Mouse (Mus musculus): Measurements from ENCODE around the gene Fbln5. TPM values are rescaled to one million over a fixed set of nuclear protein-coding genes. Genes with fewer than 3 reads are reported as not detected.

The Fbln5 gene
- polyA plus RNA-seq, 1 experiment from 2014 or later = 66.9 TPM

DNA sequence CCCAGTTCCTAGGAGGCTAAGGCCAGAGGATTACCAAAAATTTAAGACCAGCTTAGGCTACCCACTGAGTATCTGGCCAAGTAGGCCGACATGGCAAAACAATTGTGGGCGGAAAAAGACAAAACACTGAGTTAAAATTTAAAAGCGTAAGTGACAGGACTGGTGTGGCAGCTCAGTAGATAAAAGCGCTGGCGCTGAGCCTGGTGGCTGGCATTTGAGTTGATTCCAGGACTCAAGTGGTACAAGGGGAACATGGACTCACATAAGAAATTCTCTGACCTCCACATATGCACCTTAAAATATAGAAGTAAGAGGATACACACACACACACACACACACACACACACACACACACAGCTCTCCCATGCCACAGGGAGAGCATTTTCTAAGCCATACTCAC lies 42.5 kb downstream of the Fbln5 start:
- H3K4me1 ChIP-seq (ENCODE audit: control insufficient read depth, insufficient read depth, low read length) = 0 out of 2 replicates have a peak, but pooled peaks cover 5% of the 10 kb centered on the region
- WGBS = 70% methylated on average over 5 of the region's 5 CpGs
- no peaks in the 10 kb centered on the region for H3K9me3 ChIP-seq (replicated peaks; ENCODE audit: control insufficient read depth, low read length)
- H3K27ac ChIP-seq (ENCODE audit: low read length) = no peak overlapping the region; the same call in 1 of the 2 replicates
- H3K9ac ChIP-seq (ENCODE audit: low read length) = no peak overlapping the region
- H3K4me2 ChIP-seq (ENCODE audit: low read depth, low read length) = no peak overlapping the region
- no peaks in the 10 kb centered on the region for H3K27me3 ChIP-seq (ENCODE audit: control insufficient read depth, insufficient read depth, low read length)
- no peaks in the 10 kb centered on the region for H3K36me3 ChIP-seq (ENCODE audit: control insufficient read depth, insufficient read depth, low read length)
- no peak overlapping the region for H3K4me3 ChIP-seq (replicated peaks; ENCODE audit: low read length)
- ATAC-seq (ENCODE audit: insufficient read depth, low FRiP score) = no peak

DNA sequence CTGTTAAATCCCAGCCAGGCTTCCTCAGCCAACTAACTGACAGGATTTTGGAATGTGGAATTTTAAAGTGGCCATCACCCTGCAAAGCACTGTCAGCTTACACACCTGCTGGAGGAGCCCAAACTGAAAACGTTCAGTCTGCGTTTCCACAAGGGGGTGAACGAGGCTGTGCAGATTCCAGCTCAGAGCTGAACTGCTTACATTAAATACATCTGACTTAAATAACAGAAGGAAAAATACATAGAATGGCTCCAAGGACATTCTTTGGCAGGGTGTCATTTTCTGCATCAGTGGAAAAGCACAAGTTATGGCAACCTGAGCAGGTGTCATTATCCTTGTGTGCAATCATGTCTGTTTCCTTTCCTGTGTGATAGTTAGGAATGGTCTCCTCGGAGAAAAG lies 44.7 kb downstream of the Fbln5 start:
- 46% methylated on average over 4 of the region's 4 CpGs for WGBS
- Histone ChIP-seq H3K36me3 (ENCODE audit: control insufficient read depth, insufficient read depth, low read length) (no peaks in the 10 kb centered on the region), H3K9me3 (replicated peaks; ENCODE audit: control insufficient read depth, low read length) (no peaks in the 10 kb centered on the region), H3K4me2 (ENCODE audit: low read depth, low read length) (no peak overlapping the region), H3K27me3 (ENCODE audit: control insufficient read depth, insufficient read depth, low read length) (no peaks in the 10 kb centered on the region), H3K27ac (ENCODE audit: low read length) (no peak overlapping the region), H3K4me1 (ENCODE audit: control insufficient read depth, insufficient read depth, low read length) (0 out of 2 replicates have a peak, but pooled peaks cover 5% of the 10 kb centered on the region), H3K4me3 (replicated peaks; ENCODE audit: low read length) (no peak overlapping the region), H3K9ac (ENCODE audit: low read length) (no peak overlapping the region)
- no peak for ATAC-seq (ENCODE audit: insufficient read depth, low FRiP score)

DNA sequence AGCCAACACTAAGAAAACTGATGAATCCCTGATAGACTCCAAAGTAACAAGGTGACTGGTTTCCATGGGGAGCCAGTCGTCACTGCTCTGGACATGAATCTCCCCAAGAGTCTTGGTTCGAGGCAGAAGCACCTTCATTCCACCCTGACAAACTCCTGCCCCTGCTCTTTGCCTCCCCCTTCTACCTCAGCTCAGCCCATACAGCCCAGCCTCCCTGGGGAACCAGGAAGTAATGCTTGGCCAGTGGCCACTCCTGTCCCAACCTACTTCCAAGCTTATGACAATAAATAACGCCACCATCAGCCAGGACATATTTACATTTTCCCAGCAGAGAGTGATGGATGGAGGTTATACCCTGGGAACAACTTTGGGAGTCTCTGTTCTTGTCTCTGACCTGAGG lies 45.9 kb downstream of the Fbln5 start:
- Histone ChIP-seq H3K4me3 (replicated peaks; ENCODE audit: low read length) (no peak overlapping the region), H3K27ac (ENCODE audit: low read length) (no peak overlapping the region), H3K9ac (ENCODE audit: low read length) (no peak overlapping the region), H3K4me1 (ENCODE audit: control insufficient read depth, insufficient read depth, low read length) (0 out of 2 replicates have a peak, but pooled peaks cover 5% of the 10 kb centered on the region), H3K36me3 (ENCODE audit: control insufficient read depth, insufficient read depth, low read length) (no peaks in the 10 kb centered on the region), H3K27me3 (ENCODE audit: control insufficient read depth, insufficient read depth, low read length) (no peaks in the 10 kb centered on the region), H3K4me2 (ENCODE audit: low read depth, low read length) (no peak overlapping the region), H3K9me3 (replicated peaks; ENCODE audit: control insufficient read depth, low read length) (no peaks in the 10 kb centered on the region)
- 21% methylated on average over 3 of the region's 3 CpGs for WGBS
- ATAC-seq (ENCODE audit: insufficient read depth, low FRiP score) = peak; percentile 48; the same call in 1 of the 2 replicates

DNA sequence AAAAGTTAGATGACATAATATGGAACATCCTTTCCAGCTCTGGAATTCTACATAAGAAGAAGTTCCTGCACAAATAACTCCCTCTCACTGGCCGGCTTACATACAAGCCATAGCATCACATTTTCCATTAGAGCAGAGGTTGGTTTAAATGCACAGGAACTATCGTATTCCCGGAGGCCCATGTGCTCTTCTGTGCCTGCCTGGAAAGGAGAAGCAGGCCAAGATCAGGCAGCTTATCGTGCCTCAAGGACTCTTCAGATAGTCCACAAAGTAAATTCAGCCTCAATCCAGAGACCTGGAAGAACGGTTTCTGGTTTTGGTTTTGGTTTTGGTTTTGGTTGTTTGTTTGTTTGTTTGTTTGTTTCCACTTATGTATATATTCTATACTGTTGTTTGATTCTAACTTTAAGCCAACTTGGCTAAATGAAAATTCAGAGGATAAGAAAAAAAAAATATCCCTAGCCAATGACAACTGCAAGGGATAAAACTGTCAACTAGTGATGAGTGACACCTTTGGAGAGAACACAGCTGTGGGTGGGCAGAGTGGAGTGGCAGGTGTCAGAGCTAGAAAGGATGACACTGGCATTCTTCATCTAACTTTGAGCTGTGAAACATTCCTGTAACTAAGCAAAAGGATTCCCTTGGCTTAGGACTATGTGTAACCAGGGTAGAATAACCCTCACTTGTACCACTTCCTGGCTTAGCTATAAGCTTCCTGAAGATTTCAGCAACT lies 48.4 kb downstream of the Fbln5 start:
- Histone ChIP-seq H3K4me3 (replicated peaks; ENCODE audit: low read length) (no peak overlapping the region), H3K9me3 (replicated peaks; ENCODE audit: control insufficient read depth, low read length) (no peaks in the 10 kb centered on the region), H3K36me3 (ENCODE audit: control insufficient read depth, insufficient read depth, low read length) (no peaks in the 10 kb centered on the region), H3K27ac (ENCODE audit: low read length) (no peak overlapping the region), H3K27me3 (ENCODE audit: control insufficient read depth, insufficient read depth, low read length) (no peaks in the 10 kb centered on the region), H3K4me1 (ENCODE audit: control insufficient read depth, insufficient read depth, low read length) (0 out of 2 replicates have a peak, but pooled peaks cover 10% of the 10 kb centered on the region), H3K9ac (ENCODE audit: low read length) (no peak overlapping the region), H3K4me2 (ENCODE audit: low read depth, low read length) (no peak overlapping the region)
- WGBS = 86% methylated on average over 5 of the region's 5 CpGs
- no peak for ATAC-seq (ENCODE audit: insufficient read depth, low FRiP score)

DNA sequence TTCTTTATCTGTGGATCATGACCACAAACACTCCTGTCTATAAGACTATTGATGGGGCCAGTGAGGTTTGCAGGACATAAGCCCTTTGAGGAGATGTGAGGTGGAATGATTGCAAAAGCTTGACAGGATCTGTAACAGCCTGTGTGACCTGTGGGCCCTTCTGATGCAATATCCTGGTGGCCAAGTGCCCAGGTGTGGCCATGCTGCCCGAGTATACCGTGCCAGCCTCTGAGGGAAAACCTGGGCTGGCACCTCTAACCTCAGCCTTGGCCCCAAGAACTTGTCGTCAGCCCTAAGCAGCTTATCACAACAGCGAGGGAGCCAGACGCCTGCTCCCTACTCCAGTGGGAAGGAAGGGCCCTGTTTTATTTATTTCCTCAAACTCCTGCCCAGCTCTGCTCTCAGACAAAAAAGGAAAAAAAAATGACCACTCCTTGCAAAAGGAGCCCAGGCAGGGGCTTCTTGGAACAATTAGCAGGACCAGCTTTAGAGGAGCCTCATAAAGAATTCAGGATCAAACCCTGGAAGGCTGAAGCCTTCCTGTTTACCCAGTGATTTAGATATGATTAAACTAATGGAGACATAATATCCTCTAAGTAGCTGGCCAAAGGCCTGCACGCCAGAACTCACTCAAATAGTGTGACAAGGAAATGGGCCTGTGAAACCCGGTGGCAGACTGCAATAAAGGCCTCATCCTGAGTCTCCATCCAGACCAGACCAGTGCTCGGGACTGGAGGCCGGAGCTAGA lies 51.4 kb downstream of the Fbln5 start:
- no peaks in the 10 kb centered on the region for H3K9me3 ChIP-seq (replicated peaks; ENCODE audit: control insufficient read depth, low read length)
- H3K4me1 ChIP-seq (ENCODE audit: control insufficient read depth, insufficient read depth, low read length) = 0 out of 2 replicates have a peak, but pooled peaks cover 6% of the 10 kb centered on the region
- peak; percentile 71 for ATAC-seq (ENCODE audit: insufficient read depth, low FRiP score)
- H3K4me2 ChIP-seq (ENCODE audit: low read depth, low read length) = no peak overlapping the region
- 37% methylated on average over 9 of the region's 9 CpGs for WGBS
- H3K27me3 ChIP-seq (ENCODE audit: control insufficient read depth, insufficient read depth, low read length) = no peaks in the 10 kb centered on the region
- H3K4me3 ChIP-seq (replicated peaks; ENCODE audit: low read length) = no peak overlapping the region
- H3K36me3 ChIP-seq (ENCODE audit: control insufficient read depth, insufficient read depth, low read length) = no peaks in the 10 kb centered on the region
- H3K27ac ChIP-seq (ENCODE audit: low read length) = peak overlapping the region; percentile 72
- 0 out of 2 replicates have a peak overlapping the region, but pooled peaks have one; percentile 12 for H3K9ac ChIP-seq (ENCODE audit: low read length)

DNA sequence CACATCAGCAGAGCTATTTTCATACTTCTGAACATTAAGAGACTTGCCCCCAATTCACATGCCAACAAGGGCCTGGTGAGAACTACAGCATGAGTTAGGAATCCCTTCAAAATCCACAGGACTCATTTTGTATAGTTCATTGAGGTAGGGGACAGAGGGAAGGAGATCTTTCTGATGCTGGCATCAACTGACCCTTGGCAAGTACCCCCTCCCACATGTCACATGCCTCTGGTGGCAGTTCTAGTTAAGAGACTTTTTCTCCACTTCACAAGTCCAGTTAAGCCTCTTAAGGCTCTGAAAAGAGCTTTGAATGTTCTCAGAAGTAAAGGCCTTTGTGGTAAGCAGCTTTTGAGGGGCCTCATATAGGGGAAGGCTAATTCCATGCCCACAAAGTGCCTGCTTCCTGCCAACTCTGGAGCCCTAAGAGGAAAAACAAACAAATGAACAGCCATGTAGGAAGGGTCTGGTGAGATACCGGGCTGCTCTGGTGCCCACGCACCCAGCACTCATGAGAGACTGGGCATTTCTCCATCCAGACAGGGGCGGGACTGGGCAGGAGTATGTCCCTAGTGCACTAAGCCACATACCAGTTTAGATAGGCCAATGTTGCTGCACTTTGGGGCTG lies 52.5 kb downstream of the Fbln5 start:
- H3K27ac ChIP-seq (ENCODE audit: low read length) = peak overlapping the region; percentile 72
- H3K4me1 ChIP-seq (ENCODE audit: control insufficient read depth, insufficient read depth, low read length) = 0 out of 2 replicates have a peak, but pooled peaks cover 6% of the 10 kb centered on the region
- WGBS = 62% methylated on average over 3 of the region's 3 CpGs
- H3K36me3 ChIP-seq (ENCODE audit: control insufficient read depth, insufficient read depth, low read length) = no peaks in the 10 kb centered on the region
- ATAC-seq (ENCODE audit: insufficient read depth, low FRiP score) = no peak
- H3K9me3 ChIP-seq (replicated peaks; ENCODE audit: control insufficient read depth, low read length) = no peaks in the 10 kb centered on the region
- no peak overlapping the region for H3K9ac ChIP-seq (ENCODE audit: low read length)
- H3K27me3 ChIP-seq (ENCODE audit: control insufficient read depth, insufficient read depth, low read length) = no peaks in the 10 kb centered on the region
- H3K4me3 ChIP-seq (replicated peaks; ENCODE audit: low read length) = no peak overlapping the region
- H3K4me2 ChIP-seq (ENCODE audit: low read depth, low read length) = no peak overlapping the region

DNA sequence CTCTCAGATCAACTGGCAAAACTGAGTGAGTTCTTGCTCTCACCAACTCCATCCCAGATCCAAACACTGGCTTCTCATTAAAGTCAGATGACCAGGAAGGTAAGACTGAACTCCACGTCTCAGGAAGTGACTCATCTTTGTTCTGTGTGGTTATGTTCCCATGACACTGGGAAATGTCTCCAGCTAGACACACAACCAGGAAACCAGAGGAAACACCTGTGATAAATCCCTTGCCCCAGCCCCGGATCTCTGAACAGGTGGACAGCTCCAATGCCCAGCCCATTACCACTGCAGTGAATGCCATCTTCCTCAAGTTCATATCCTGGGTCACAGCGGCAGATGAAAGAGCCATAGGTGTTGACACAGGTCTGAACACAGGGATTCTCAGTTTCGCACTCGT lies 54.0 kb downstream of the Fbln5 start:
- H3K4me2 ChIP-seq (ENCODE audit: low read depth, low read length) = no peak overlapping the region
- no peaks in the 10 kb centered on the region for H3K9me3 ChIP-seq (replicated peaks; ENCODE audit: control insufficient read depth, low read length)
- H3K27ac ChIP-seq (ENCODE audit: low read length) = no peak overlapping the region
- no peaks in the 10 kb centered on the region for H3K27me3 ChIP-seq (ENCODE audit: control insufficient read depth, insufficient read depth, low read length)
- no peak overlapping the region for H3K4me3 ChIP-seq (replicated peaks; ENCODE audit: low read length)
- H3K36me3 ChIP-seq (ENCODE audit: control insufficient read depth, insufficient read depth, low read length) = no peaks in the 10 kb centered on the region
- H3K9ac ChIP-seq (ENCODE audit: low read length) = no peak overlapping the region
- 0 out of 2 replicates have a peak, but pooled peaks cover 6% of the 10 kb centered on the region for H3K4me1 ChIP-seq (ENCODE audit: control insufficient read depth, insufficient read depth, low read length)
- ATAC-seq (ENCODE audit: insufficient read depth, low FRiP score) = no peak
- 77% methylated on average over 5 of the region's 5 CpGs for WGBS

DNA sequence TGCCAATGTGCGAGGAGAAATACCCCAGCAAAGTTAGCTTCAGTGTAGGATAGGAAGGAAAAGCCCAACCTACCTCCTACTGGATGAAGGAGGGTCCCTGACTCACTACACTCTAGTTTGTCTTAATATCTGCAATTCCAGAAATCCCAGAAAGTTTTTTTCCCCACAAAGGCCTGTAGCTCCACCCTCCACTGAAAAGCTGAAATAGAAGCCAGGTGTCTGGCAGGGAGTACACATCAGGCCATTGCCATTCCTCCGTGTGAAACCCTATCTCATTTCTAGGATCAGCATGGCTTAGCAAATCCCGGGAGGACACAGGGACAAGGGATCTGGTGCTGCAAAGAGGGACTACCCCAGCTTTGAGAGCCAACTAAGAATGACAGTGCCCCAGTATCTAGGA lies 55.8 kb downstream of the Fbln5 start:
- Histone ChIP-seq H3K4me1 (ENCODE audit: control insufficient read depth, insufficient read depth, low read length) (peaks cover 13% of the 10 kb centered on the region; the same call in 1 of the 2 replicates), H3K27me3 (ENCODE audit: control insufficient read depth, insufficient read depth, low read length) (no peaks in the 10 kb centered on the region), H3K4me2 (ENCODE audit: low read depth, low read length) (no peak overlapping the region), H3K9me3 (replicated peaks; ENCODE audit: control insufficient read depth, low read length) (no peaks in the 10 kb centered on the region), H3K27ac (ENCODE audit: low read length) (no peak overlapping the region), H3K36me3 (ENCODE audit: control insufficient read depth, insufficient read depth, low read length) (no peaks in the 10 kb centered on the region), H3K4me3 (replicated peaks; ENCODE audit: low read length) (no peak overlapping the region), H3K9ac (ENCODE audit: low read length) (no peak overlapping the region)
- ATAC-seq (ENCODE audit: insufficient read depth, low FRiP score) = no peak
- 47% methylated on average over 3 of the region's 3 CpGs for WGBS

DNA sequence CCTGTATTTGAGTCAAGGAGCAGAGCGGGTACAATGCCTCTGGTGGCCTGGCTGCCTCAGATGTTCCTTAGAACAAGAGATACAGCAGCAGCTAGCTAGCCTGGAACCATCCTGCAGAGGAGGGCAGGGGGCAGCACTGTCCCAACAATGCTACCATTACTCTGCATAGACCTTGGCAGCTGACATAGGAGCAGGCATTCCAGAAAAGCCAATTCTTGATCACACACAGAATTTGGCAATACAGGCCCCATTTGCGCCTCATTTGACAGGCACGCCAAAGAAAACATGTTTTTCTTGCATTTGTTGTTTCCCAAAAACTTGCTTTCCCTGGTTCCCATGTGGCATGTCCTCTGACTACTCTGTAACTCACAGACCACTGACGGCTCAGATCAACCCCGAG lies 56.8 kb downstream of the Fbln5 start:
- Histone ChIP-seq H3K4me1 (ENCODE audit: control insufficient read depth, insufficient read depth, low read length) (peaks cover 13% of the 10 kb centered on the region; the same call in 1 of the 2 replicates), H3K9ac (ENCODE audit: low read length) (no peak overlapping the region), H3K4me2 (ENCODE audit: low read depth, low read length) (no peak overlapping the region), H3K9me3 (replicated peaks; ENCODE audit: control insufficient read depth, low read length) (no peaks in the 10 kb centered on the region), H3K4me3 (replicated peaks; ENCODE audit: low read length) (no peak overlapping the region), H3K27me3 (ENCODE audit: control insufficient read depth, insufficient read depth, low read length) (no peaks in the 10 kb centered on the region), H3K27ac (ENCODE audit: low read length) (no peak overlapping the region), H3K36me3 (ENCODE audit: control insufficient read depth, insufficient read depth, low read length) (no peaks in the 10 kb centered on the region)
- no peak for ATAC-seq (ENCODE audit: insufficient read depth, low FRiP score)
- 88% methylated on average over 5 of the region's 5 CpGs for WGBS

All from stomach, embryonic 16.5 days (tissue).